Mouse (Mus musculus) liver, embryonic 14.5 days (tissue): ENCODE measurements around the gene Psmb7.

ENCODE experiments used
- CTCF ChIP-seq: IDR thresholded peaks from 2 replicates; pipeline ENCODE4 v1.5.1; 2016; ENCODE audit warnings: antibody characterized with exemption, low read depth, control low read depth
- EP300 ChIP-seq: IDR thresholded peaks from 2 replicates; pipeline ENCODE4 v1.6.1; 2016; ENCODE audit warnings: antibody characterized with exemption, low read depth

DNA sequence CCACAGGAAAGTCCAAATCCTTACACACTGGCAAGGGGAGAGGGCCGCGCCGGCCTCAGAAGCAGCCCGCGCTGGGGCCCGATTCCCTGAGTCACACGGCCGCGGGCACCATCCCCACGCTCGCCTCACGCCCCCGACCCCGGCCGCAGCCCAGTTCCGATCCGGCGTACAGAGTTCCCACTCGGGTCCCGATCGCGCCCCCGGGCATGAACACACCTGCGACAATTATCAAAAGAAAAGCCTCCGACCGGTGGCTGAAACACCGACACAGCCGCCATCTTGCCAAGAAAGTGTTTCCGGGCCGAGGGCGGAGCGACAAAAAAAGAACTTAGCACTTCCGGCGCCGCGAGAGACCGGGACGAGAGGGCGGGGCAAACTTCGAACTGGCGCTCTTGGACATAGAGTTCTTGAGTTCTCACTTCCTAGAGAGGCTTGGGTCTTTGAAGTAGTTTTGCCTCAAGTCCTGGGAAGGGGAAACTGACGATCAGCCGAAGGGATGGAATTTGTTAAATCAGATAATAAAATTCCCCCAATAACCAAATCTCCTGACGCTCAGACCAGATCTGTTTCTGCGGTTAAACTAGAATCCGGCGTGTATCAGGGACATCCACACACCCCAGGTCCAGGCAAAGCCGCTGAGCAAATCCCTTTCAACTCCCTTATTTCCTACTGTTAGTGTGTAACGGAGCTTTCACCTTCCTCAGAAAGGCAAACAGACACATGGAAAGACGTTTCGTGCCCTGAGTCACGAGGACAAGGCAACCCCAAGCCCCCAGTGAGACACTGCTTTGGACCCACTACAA, at the start of gene Psmb7:
- TF ChIP-seq CTCF (no peak), EP300 (no peak)
